Comparison of ENCODE assay signal across 11 mouse cellular contexts in genomic region chr2:180427073-180427472, GRCm38 (mm10). TPM values are rescaled to one million over a fixed set of nuclear protein-coding genes. Genes with fewer than 3 reads are reported as not detected.
DNase-seq lines count a peak whose midpoint lies in the region; ATAC-seq and TF ChIP-seq lines count a peak whose summit lies in the region.
"Had no signal": no experiment of that assay in that cellular context is flagged by ENCODE, and none has a peak within 500 bp of the region (broad histone marks: within the 10 kb centered on the region; RNA-seq: fewer than 3 reads in every experiment).

No protein-coding gene starts in this region.

- H3K4me2 ChIP-seq in midbrain, postnatal 0 days (ENCODE audit: low read depth, low read length, poor library complexity, severe bottlenecking) = no peak overlapping the region
- H3K4me2 ChIP-seq: embryonic facial prominence, embryonic 12.5 days; heart, embryonic 13.5 days; limb, embryonic 12.5 days had no signal

- no peak for ATAC-seq in midbrain, postnatal 0 days (ENCODE audit: low FRiP score)

- no peaks in the 10 kb centered on the region for H3K36me3 ChIP-seq in midbrain, postnatal 0 days (ENCODE audit: insufficient read depth, low read length)
- H3K36me3 ChIP-seq in midbrain, embryonic 10.5 days = no peaks in the 10 kb centered on the region
- H3K36me3 ChIP-seq: embryonic facial prominence, embryonic 12.5 days; heart, embryonic 13.5 days; limb, embryonic 12.5 days had no signal

- no peak overlapping the region for H3K27ac ChIP-seq in midbrain, postnatal 0 days (ENCODE audit: low read depth, low read length)
- H3K27ac ChIP-seq in midbrain, embryonic 10.5 days (replicated peaks) = no peak overlapping the region
- H3K27ac ChIP-seq: embryonic facial prominence, embryonic 12.5 days; heart, embryonic 13.5 days; limb, embryonic 12.5 days had no signal

- 60% methylated on average over 8 of the region's 8 CpGs for WGBS in midbrain, postnatal 0 days
- WGBS in midbrain, embryonic 10.5 days = 71% methylated on average over 8 of the region's 8 CpGs

- TF ChIP-seq CTCF in midbrain, postnatal 0 days (IDR thresholded peaks at IDR 0.05) = no peak

- no peaks in the 10 kb centered on the region for H3K4me1 ChIP-seq in midbrain, postnatal 0 days (ENCODE audit: insufficient read depth, low read length)
- H3K4me1 ChIP-seq in midbrain, embryonic 10.5 days = 0 out of 2 replicates have a peak, but pooled peaks cover under 1% of the 10 kb centered on the region
- H3K4me1 ChIP-seq: embryonic facial prominence, embryonic 12.5 days had no signal

- no peak overlapping the region for H3K4me3 ChIP-seq in midbrain, postnatal 0 days (ENCODE audit: low read depth, low read length)
- no peak overlapping the region for H3K4me3 ChIP-seq in midbrain, embryonic 10.5 days
- H3K4me3 ChIP-seq: embryonic facial prominence, embryonic 12.5 days; heart, embryonic 13.5 days; limb, embryonic 12.5 days had no signal

- DNase-seq in adrenal gland, postnatal 10 days = peak; percentile 35
- DNase-seq in adrenal gland, postnatal 4 days (ENCODE audit: low spot score in 2 of 2) = no peak
- DNase-seq in midbrain, postnatal 0 days (ENCODE audit: low spot score) = peak; percentile 80
- DNase-seq in midbrain, embryonic 10.5 days (ENCODE audit: low spot score) = no peak
- DNase-seq in layer of hippocampus, postnatal 14 days (ENCODE audit: low spot score in 2 of 2) = peak; percentile 79 to 87
- DNase-seq in telencephalon, adult 2 months (ENCODE audit: low read depth, low spot score) = peak; percentile 42
- no peak for DNase-seq in lung, postnatal 4 days
- no peak for DNase-seq in spleen, postnatal 14 days (ENCODE audit: low spot score in 2 of 2)

- no peaks in the 10 kb centered on the region for H3K9me3 ChIP-seq in midbrain, postnatal 0 days (ENCODE audit: low read length)
- H3K9me3 ChIP-seq in midbrain, embryonic 10.5 days (replicated peaks) = no peaks in the 10 kb centered on the region
- H3K9me3 ChIP-seq: embryonic facial prominence, embryonic 12.5 days; heart, embryonic 13.5 days; limb, embryonic 12.5 days had no signal

- H3K9ac ChIP-seq in midbrain, postnatal 0 days (replicated peaks; ENCODE audit: low read length, poor library complexity, severe bottlenecking) = no peak overlapping the region
- H3K9ac ChIP-seq: embryonic facial prominence, embryonic 12.5 days; heart, embryonic 13.5 days; limb, embryonic 12.5 days had no signal

- no peaks in the 10 kb centered on the region; the same call in 1 of the 2 replicates for H3K27me3 ChIP-seq in midbrain, postnatal 0 days (ENCODE audit: insufficient read depth, low read length)
- no peaks in the 10 kb centered on the region; the same call in 1 of the 2 replicates for H3K27me3 ChIP-seq in midbrain, embryonic 10.5 days (ENCODE audit: low read depth, poor library complexity, severe bottlenecking)
- H3K27me3 ChIP-seq: embryonic facial prominence, embryonic 12.5 days had no signal

RNA-seq across cellular contexts. Expression of gene Slco4a1, which starts 29.0 kb away (rescaled TPM):
- 1 to 10 TPM; 4.4 to 5.1 TPM for total RNA-seq in adrenal gland, postnatal 10 days (2021)
- total RNA-seq in adrenal gland, postnatal 4 days (2021) = under 1 TPM; 0.59 TPM
- total RNA-seq in midbrain, postnatal 0 days (2014; rRNA removed) = 1.5 and 5.1 TPM in 2 replicates
- polyA plus RNA-seq in midbrain, postnatal 0 days (2015; fragmentation: Nextera tagmentation; extraction: Ambion mirVana) = 2.5 and 2.8 TPM in 2 replicates
- 5.3 and 6.7 TPM in 2 replicates for polyA plus RNA-seq in midbrain, embryonic 10.5 days (2016; fragmentation: Nextera tagmentation; extraction: Ambion mirVana)
- total RNA-seq in layer of hippocampus, postnatal 14 days (2021) = 1 to 10 TPM in 1 of 2 experiments, under 1 TPM in 1; 0.94 to 2.0 TPM

Comparison
In these comparisons a context has a peak if more than half of its experiments do, and no peak if none do; other contexts are left out.
1. DNase-seq: peak in adrenal gland, postnatal 10 days (single experiment), midbrain, postnatal 0 days (single experiment), layer of hippocampus, postnatal 14 days (2 of 2) and telencephalon, adult 2 months (single experiment); none in adrenal gland, postnatal 4 days (0 of 2), midbrain, embryonic 10.5 days (single experiment), lung, postnatal 4 days (0 of 2) and spleen, postnatal 14 days (0 of 2).